Mouse (Mus musculus) heart, adult 2 months (tissue): ENCODE measurements around the gene Rpl6.

Source experiments
- CTCF ChIP-seq: fragments of 200-600 bp; IDR thresholded peaks from 2 replicates; pipeline ENCODE4 v1.8.1; 2022; ENCODE audit warnings: antibody characterized with exemption, mild to moderate bottlenecking, moderate library complexity
- POLR2A ChIP-seq: fragments of 200-500 bp; IDR thresholded peaks from 2 replicates; pipeline ENCODE4 v1.6.1; 2011; ENCODE audit warnings: mild to moderate bottlenecking, low read depth, low read length, control low read depth; ENCODE audit not compliant: insufficient read depth

DNA sequence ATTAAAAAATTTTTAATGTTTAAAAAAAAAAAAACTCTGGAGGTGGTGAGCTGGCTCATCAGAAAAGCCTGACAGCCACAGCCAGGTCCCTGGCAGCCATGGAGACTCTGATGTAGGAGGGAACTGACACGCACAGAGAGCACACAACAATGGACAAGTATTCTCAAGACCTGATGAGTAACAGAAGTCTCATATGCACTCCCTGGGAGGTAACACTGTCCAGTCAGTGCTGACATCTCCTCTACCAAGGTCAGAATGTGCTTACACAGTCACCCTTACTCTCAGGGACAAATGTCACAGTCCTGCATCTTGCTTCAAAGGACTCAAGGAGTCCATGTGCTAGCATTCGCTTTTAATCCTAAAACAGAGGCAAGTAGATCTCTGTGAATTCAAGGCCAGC lies 34.7 kb upstream of the Rpl6 start:
- TF ChIP-seq CTCF, result no peak
- no peak for TF ChIP-seq POLR2A
